Mouse (Mus musculus) spleen, adult 2 months (tissue): Measurements from ENCODE around the gene Gcm1.
A peak's percentile ranks its signal among the peaks of the same experiment; 100 is the strongest.

Experiments used
- CTCF ChIP-seq: fragments of 200-500 bp; IDR thresholded peaks from 2 replicates; pipeline ENCODE4 v1.5.1; 2011; ENCODE audit warnings: mild to moderate bottlenecking, inconsistent platforms; ENCODE audit not compliant: insufficient read depth, insufficient read length, insufficient replicate concordance; ENCODE audit errors: extremely low read depth
- POLR2A ChIP-seq: fragments of 200-500 bp; IDR thresholded peaks from 2 replicates; pipeline ENCODE4 v1.6.1; 2011; ENCODE audit warnings: low read depth, low read length, inconsistent platforms

GRCm38 (mm10) chr9:78096376-78096775 lies 44.7 kb downstream of the Gcm1 start:
- TF ChIP-seq POLR2A = no peak
- TF ChIP-seq CTCF = peak; percentile 27; the same call in 1 of the 2 replicates
